Mouse (Mus musculus) ES-Bruce4 (cell line): Measurements from ENCODE around the gene Kcnip4.

Experiments
- CTCF ChIP-seq: IDR thresholded peaks from one replicate; pipeline ENCODE4 v1.8.1; 2011; ENCODE audit warnings: low read depth, low read length
- EP300 ChIP-seq: IDR thresholded peaks from 2 replicates; pipeline ENCODE4 v1.6.1; 2011; ENCODE audit warnings: low read depth, low read length; ENCODE audit not compliant: insufficient read depth
- POLR2A ChIP-seq: IDR thresholded peaks from one replicate; pipeline ENCODE4 v1.8.1; 2011; ENCODE audit warnings: low read length; ENCODE audit not compliant: insufficient read depth

GRCm38 (mm10) chr5:49318661-49319060 is 206.0 kb downstream of the Kcnip4 start:
- no peak for TF ChIP-seq CTCF
- TF ChIP-seq POLR2A, result no peak
- no peak for TF ChIP-seq EP300
